Mouse (Mus musculus): ENCODE data around the gene Car2.

DNA sequence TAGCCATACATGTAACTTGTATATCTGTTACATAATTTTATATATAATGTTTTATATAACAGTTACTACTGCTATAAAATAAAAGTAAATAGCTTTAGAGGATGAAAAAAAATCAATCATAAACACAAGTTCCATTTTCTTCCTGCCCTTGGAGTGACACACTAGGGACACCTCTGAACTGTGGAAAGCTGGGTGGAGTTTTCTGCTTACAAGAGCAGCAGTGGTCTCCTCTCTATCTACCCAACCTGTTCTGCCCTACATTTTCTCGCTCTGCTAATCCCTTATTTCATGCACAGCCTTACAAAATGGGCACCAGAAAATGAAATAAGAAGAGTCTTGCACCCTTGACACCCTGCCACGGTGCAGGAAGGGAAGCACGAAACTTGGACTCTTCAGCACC, 6.8 kb upstream of the Car2 start:
- TF ChIP-seq CTCF (IDR thresholded peaks at IDR 0.05; ENCODE audit: borderline replicate concordance, control insufficient read depth, extremely low read depth, insufficient read depth, low read length, poor library complexity) = no peak
- TF ChIP-seq POLR2A (IDR thresholded peaks at IDR 0.05; ENCODE audit: control insufficient read depth, extremely low read depth, insufficient read depth, low read length, poor library complexity) = no peak

Data from thymus, adult 2 months (tissue).